Mouse (Mus musculus) gastrocnemius, adult 8-10 months (tissue): Measurements from ENCODE around the gene Fam90a1a. TPM values are rescaled to one million over a fixed set of nuclear protein-coding genes. Genes with fewer than 3 reads are reported as not detected.

Experiments
- total RNA-seq, 4 experiments: library from RNA; stranded (reverse); gene quantifications; 2 replicates each; pipeline ENCODE4 v1.2.4; 2022

Fam90a1a gene
- total RNA-seq, 4 experiments from 2014 or later = not detected

Other genes with a start within 250 kb of the Fam90a1a start
- not detected for gene Defa24, start 224.2 kb upstream of the Fam90a1a start, total RNA-seq
- gene Defb50, start 135.2 kb upstream of the Fam90a1a start, total RNA-seq = not detected
- not detected for gene Defb2, start 118.8 kb upstream of the Fam90a1a start, total RNA-seq
- gene Defb10, start 99.8 kb upstream of the Fam90a1a start, total RNA-seq = not detected
- gene Defb9, start 73.3 kb upstream of the Fam90a1a start, total RNA-seq = not detected
- gene Defb11, start 52.3 kb upstream of the Fam90a1a start, total RNA-seq = not detected
- gene Defb15, start 26.0 kb upstream of the Fam90a1a start, total RNA-seq = not detected
- gene Defb35, start 20.4 kb upstream of the Fam90a1a start, total RNA-seq = not detected
- gene Defb13, start 12.0 kb upstream of the Fam90a1a start, total RNA-seq = not detected
- gene Ccdc70, start 11.1 kb downstream of the Fam90a1a start, total RNA-seq = not detected
- under 1 TPM in 1 of 4 experiments, not detected in 3; 0.05 TPM for gene Atp7b, start 101.6 kb downstream of the Fam90a1a start, total RNA-seq
- gene Alg11, start 102.0 kb downstream of the Fam90a1a start, total RNA-seq = 1 to 10 TPM; 6.9 to 9.2 (median 7.9) TPM
- gene Nek5, start 166.3 kb downstream of the Fam90a1a start, total RNA-seq = under 1 TPM; 0.65 to 0.86 (median 0.70) TPM
- 1 to 10 TPM; 2.1 to 3.1 (median 2.6) TPM for gene Nek3, start 207.7 kb downstream of the Fam90a1a start, total RNA-seq
- under 1 TPM in 1 of 4 experiments, not detected in 3; 0.29 TPM for gene Ckap2, start 227.1 kb downstream of the Fam90a1a start, total RNA-seq
- 10 to 100 TPM; 28.2 to 32.1 (median 29.8) TPM for gene Vps36, start 234.1 kb downstream of the Fam90a1a start, total RNA-seq